Mouse (Mus musculus) forebrain, embryonic 16.5 days (tissue): Measurements from ENCODE around the gene Tmem59. TPM values are rescaled to one million over a fixed set of nuclear protein-coding genes. Genes with fewer than 3 reads are reported as not detected.

Source experiments
- ATAC-seq: fragments of 200-750 bp; cut with Nextera tagmentation; 2 replicates; pipeline ENCODE4 v1.8.0; 2017; ENCODE audit warnings: mild to moderate bottlenecking, moderate library complexity
- H3K27ac ChIP-seq: fragments of 300-500 bp; sonication (generic); 2 replicates; pipeline ENCODE4 v1.5.1; 2014; ENCODE audit warnings: low read length, control low read depth
- H3K27me3 ChIP-seq: fragments of 300-500 bp; sonication (generic); replicated peaks from 2 replicates; pipeline ENCODE4 v1.6.1; 2014; ENCODE audit warnings: low read length; ENCODE audit not compliant: control insufficient read depth, insufficient read depth
- H3K36me3 ChIP-seq: fragments of 300-500 bp; sonication (generic); 2 replicates; pipeline ENCODE4 v1.6.1; 2014; ENCODE audit not compliant: control insufficient read depth, insufficient read depth
- H3K4me1 ChIP-seq: fragments of 300-500 bp; sonication (generic); replicated peaks from 2 replicates; pipeline ENCODE4 v1.6.1; 2014; ENCODE audit warnings: low read length; ENCODE audit not compliant: control insufficient read depth, insufficient read depth
- H3K4me2 ChIP-seq: fragments of 300-500 bp; sonication (generic); 2 replicates; pipeline ENCODE4 v1.6.1; 2014; ENCODE audit warnings: mild to moderate bottlenecking, low read length, control low read depth
- H3K4me3 ChIP-seq: fragments of 300-500 bp; sonication (generic); replicated peaks from 2 replicates; pipeline ENCODE4 v1.5.1; 2014; ENCODE audit warnings: mild to moderate bottlenecking, low read length, control low read depth
- H3K9ac ChIP-seq: fragments of 300-500 bp; sonication (generic); replicated peaks from 2 replicates; pipeline ENCODE4 v1.6.1; 2014; ENCODE audit warnings: low read depth, low read length, control low read depth
- H3K9me3 ChIP-seq: fragments of 300-500 bp; sonication (generic); 2 replicates; pipeline ENCODE4 v1.6.1; 2016; ENCODE audit warnings: low read length; ENCODE audit not compliant: control insufficient read depth
- WGBS: fragments of 180-500 bp; shearing (Covaris S2); extraction: QIAGEN DNeasy Blood & Tissue Kit; methylation state at CpG from one replicate; pipeline ENCODE4 v1.1.7; 2014; 5-methylcytosine and 5-hydroxymethylcytosine counted together
- polyA plus RNA-seq: library from polyadenylated mRNA; unstranded; fragments of >200 nt; fragmentation: Nextera tagmentation; extraction: Ambion mirVana; gene quantifications from 2 replicates; pipeline ENCODE4 v1.2.1, GENCODE M21; 2015

Gene Tmem59
- 375 and 431 TPM in 2 replicates for polyA plus RNA-seq

DNA sequence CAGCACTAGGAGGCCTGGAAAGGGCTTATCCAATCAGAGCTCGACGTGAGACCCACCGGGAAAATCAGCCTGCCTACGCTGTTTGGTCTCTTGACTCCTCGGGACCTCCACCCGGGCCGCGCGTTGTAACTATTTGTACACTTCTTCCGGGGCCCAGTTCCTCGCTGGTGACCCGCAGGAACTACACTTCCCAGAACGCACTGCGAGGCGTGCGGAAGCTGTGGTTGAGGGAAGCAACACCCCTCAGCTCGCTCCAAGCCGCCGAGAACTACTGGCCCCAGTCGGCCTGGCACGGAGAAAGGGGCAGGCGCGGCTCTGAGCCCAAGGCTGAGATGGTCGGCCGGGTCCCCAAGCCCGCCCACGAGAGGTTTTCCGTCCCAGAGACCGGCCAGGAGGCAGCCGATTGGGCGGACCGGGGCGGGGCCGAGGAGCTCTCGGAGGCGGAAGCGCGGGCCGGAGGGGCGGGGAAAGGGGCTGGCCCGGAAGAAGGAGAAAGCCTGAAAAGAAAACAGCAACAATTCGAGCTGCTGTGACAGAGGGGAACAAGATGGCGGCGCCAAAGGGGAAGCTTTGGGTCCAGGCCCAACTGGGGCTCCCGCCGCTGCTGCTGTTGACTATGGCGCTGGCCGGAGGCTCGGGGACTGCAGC lies at the start of gene Tmem59:
Tmem59 (plus strand) TSS at position 218 of the 648 bp plus-strand sequence.
- ATAC-seq, result peak; percentile 95
- no peaks in the 10 kb centered on the region for H3K9me3 ChIP-seq
- H3K4me1 ChIP-seq, result peaks cover 35% of the 10 kb centered on the region
- peak within 1 kb of the TSS; percentile 87 for H3K9ac ChIP-seq
- H3K4me2 ChIP-seq, result peak within 1 kb of the TSS; percentile 75
- H3K27me3 ChIP-seq, result no peaks in the 10 kb centered on the region
- H3K36me3 ChIP-seq, result 0 out of 2 replicates have a peak, but pooled peaks cover 2% of the 10 kb centered on the region
- H3K27ac ChIP-seq, result peak within 1 kb of the TSS; percentile 98
- peak within 1 kb of the TSS; percentile 95 for H3K4me3 ChIP-seq
- WGBS, result under 1% methylated on average over 49 of the region's 49 CpGs

DNA sequence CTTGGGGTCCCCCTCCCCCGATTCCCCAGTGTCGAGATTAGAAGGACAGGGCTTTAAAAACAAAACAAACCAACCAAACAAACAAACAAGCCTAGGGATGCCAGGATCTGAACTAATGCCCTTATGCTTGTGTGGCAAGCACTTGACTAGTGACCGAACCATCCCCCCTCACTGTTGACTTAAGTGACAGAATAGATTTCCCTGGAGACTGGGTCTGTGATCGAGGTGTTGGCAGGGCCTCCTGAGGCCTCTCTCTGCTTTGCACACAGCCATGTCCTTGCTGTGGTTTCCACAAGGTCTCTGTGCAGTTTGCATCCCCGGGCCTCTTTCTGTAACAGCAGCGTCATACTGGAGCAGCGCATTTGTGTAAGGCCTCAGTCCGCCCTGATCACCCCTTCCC lies 48.8 kb upstream of the Tmem59 start:
- no peak for ATAC-seq
- H3K4me2 ChIP-seq, result no peak overlapping the region
- H3K36me3 ChIP-seq, result no peaks in the 10 kb centered on the region
- H3K27me3 ChIP-seq, result no peaks in the 10 kb centered on the region
- no peak overlapping the region for H3K27ac ChIP-seq
- H3K4me1 ChIP-seq, result peaks cover 12% of the 10 kb centered on the region
- no peak overlapping the region for H3K9ac ChIP-seq
- H3K4me3 ChIP-seq, result no peak overlapping the region
- H3K9me3 ChIP-seq, result no peaks in the 10 kb centered on the region
- WGBS, result 79% methylated on average over 8 of the region's 8 CpGs

DNA sequence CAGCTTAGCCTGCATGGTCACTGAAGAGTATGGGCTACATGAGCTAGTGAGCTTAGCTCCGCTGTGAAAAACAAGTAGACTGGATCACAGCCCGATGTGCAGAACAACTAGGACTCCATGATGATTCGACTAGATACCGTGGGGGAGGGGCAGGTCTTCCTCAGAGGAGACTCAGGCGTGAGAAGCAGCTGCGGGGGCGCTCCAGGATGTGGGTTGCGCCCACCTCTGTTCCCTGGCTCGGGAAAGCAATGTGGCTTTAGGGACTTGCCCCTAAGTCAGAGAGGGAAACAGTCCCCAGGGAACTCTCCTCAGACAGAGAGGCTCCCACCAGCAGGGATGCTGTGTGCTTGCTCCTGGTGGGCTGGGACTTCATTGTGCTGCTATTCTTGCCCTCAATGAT lies 47.7 kb upstream of the Tmem59 start:
- H3K4me1 ChIP-seq, result peaks cover 12% of the 10 kb centered on the region
- ATAC-seq, result no peak
- WGBS, result 20% methylated on average over 9 of the region's 9 CpGs

DNA sequence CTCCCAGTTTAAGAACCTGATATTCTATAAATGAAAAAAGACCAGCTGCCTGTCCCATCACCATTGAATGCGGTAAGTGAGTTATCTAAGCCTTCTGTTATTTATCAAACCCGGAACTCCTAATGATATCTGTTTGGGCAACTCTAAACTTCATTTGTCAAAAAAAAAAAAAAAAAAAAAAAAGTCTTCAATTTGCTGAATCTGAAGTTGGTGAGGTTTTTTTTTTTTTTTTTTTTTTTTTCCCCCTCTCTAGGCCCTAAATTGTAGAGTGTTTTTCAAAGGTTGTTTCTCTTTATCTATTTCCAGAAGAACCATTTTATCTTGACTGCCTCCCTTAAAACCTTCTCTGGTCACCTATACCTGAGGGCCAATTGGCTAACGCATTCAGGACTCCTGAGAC lies 43.3 kb upstream of the Tmem59 start:
- H3K27ac ChIP-seq, result no peak overlapping the region
- no peak overlapping the region for H3K9ac ChIP-seq
- 91% methylated on average over 3 of the region's 3 CpGs for WGBS
- H3K36me3 ChIP-seq, result no peaks in the 10 kb centered on the region
- ATAC-seq, result no peak
- H3K4me3 ChIP-seq, result no peak overlapping the region
- no peaks in the 10 kb centered on the region for H3K27me3 ChIP-seq
- H3K4me2 ChIP-seq, result no peak overlapping the region
- H3K4me1 ChIP-seq, result peaks cover 15% of the 10 kb centered on the region
- H3K9me3 ChIP-seq, result no peaks in the 10 kb centered on the region

More for the DNA sequence above, 47.7 kb upstream of the Tmem59 start:
- H3K4me2 ChIP-seq, result no peak overlapping the region
- H3K4me3 ChIP-seq, result no peak overlapping the region
- H3K36me3 ChIP-seq, result no peaks in the 10 kb centered on the region
- H3K27me3 ChIP-seq, result no peaks in the 10 kb centered on the region
- H3K27ac ChIP-seq, result no peak overlapping the region
- no peak overlapping the region for H3K9ac ChIP-seq
- no peaks in the 10 kb centered on the region for H3K9me3 ChIP-seq

DNA sequence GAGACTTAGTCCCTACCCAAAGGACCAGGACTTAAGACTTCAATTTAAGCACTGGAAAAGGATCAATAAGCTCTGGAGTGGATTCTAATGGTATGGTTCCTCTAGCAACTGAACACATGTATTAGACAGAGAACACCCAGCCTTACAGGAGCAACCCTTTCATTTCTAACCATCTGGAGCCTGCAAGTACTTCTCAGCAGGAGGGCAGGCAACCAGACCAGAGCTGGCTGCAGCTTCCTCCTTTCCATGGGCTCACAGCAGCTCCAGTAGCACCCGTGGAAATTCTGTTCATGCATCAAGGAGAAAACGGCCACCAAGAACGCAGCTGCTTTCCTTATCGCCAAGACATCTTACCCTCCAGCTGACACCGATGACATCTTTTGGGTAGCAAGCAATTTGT lies 42.5 kb upstream of the Tmem59 start:
- H3K9ac ChIP-seq, result no peak overlapping the region
- H3K27me3 ChIP-seq, result no peaks in the 10 kb centered on the region
- peaks cover 23% of the 10 kb centered on the region for H3K4me1 ChIP-seq
- 82% methylated on average over 5 of the region's 5 CpGs for WGBS
- no peak for ATAC-seq
- H3K4me3 ChIP-seq, result no peak overlapping the region
- no peaks in the 10 kb centered on the region for H3K36me3 ChIP-seq
- no peak overlapping the region for H3K27ac ChIP-seq
- H3K9me3 ChIP-seq, result no peaks in the 10 kb centered on the region
- no peak overlapping the region for H3K4me2 ChIP-seq

DNA sequence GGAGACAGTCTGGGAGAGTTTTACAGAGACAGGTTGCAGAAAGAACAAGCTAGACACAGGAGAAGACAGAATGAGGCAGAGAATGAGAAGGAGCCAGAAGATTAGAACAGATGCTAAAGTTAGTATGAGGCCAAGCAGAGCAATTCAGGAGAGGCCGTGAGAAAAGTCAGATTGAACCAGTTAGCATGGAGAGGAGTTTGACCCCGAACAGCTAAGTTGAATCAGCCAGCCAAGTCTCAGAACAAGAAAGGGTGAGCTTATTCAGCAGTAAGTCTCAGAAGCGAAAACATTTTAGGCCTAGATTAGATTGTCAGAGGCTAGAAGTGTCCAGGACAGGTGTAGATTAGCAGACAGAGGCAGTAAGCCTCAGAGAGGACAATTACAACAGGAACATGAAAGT lies 41.7 kb upstream of the Tmem59 start:
- H3K36me3 ChIP-seq, result no peaks in the 10 kb centered on the region
- H3K4me1 ChIP-seq, result peaks cover 24% of the 10 kb centered on the region
- ATAC-seq, result no peak
- no peak overlapping the region for H3K4me3 ChIP-seq
- no peak overlapping the region for H3K27ac ChIP-seq
- WGBS, result 61% methylated on average over 3 of the region's 3 CpGs
- no peak overlapping the region for H3K4me2 ChIP-seq
- no peak overlapping the region for H3K9ac ChIP-seq
- no peaks in the 10 kb centered on the region for H3K9me3 ChIP-seq
- no peaks in the 10 kb centered on the region for H3K27me3 ChIP-seq

DNA sequence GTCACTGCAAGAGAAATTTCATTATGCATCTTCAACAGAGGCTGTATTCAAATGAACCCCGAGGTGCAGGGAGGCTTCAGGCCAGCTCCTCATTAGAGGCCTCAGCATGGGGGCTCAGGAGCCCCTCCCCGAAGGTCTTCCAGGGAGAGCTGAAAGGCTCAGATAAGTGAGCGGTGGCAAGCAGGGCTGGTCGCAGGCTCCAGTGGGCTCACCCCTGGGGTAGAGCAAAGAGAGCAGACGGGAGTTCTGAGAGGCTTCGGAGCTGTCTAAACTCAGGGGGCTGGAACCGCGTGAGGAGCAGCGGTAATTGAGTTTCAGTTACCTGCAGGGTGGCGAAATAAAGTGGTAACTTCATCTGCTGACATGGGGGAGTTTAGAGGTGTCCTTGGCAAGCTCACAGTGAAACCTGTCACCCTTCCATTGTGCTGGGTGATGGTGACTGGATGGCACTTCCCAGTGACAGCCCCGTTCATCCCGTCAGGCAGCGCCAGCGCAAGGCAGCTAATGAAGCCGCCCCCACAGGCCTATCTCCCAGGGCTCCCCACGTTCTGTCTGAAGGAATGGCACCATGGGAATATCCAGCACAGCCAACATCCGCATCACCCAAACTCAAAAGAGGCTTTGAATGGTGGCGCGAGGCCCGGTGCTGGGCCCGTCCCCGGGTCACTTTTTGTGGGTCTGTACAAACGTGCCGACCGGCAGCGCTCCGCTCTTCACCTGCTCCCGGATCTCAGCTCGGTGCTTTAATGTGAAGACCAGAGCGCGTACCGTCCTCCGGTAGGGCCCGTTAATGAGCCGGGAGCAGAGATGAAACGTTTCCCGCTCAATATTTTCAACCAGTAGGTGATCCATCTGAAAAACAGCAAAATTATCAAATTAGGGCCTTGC lies 39.0 kb upstream of the Tmem59 start:
- Histone ChIP-seq H3K4me3 (no peak overlapping the region), H3K4me2 (no peak overlapping the region), H3K4me1 (peaks cover 24% of the 10 kb centered on the region), H3K27me3 (no peaks in the 10 kb centered on the region), H3K9me3 (no peaks in the 10 kb centered on the region), H3K9ac (0 out of 2 replicates have a peak overlapping the region, but pooled peaks have one; percentile 2), H3K36me3 (no peaks in the 10 kb centered on the region), H3K27ac (no peak overlapping the region; the same call in 1 of the 2 replicates)
- WGBS, result 10% methylated on average over 37 of the region's 37 CpGs
- peak; percentile 54 for ATAC-seq

DNA sequence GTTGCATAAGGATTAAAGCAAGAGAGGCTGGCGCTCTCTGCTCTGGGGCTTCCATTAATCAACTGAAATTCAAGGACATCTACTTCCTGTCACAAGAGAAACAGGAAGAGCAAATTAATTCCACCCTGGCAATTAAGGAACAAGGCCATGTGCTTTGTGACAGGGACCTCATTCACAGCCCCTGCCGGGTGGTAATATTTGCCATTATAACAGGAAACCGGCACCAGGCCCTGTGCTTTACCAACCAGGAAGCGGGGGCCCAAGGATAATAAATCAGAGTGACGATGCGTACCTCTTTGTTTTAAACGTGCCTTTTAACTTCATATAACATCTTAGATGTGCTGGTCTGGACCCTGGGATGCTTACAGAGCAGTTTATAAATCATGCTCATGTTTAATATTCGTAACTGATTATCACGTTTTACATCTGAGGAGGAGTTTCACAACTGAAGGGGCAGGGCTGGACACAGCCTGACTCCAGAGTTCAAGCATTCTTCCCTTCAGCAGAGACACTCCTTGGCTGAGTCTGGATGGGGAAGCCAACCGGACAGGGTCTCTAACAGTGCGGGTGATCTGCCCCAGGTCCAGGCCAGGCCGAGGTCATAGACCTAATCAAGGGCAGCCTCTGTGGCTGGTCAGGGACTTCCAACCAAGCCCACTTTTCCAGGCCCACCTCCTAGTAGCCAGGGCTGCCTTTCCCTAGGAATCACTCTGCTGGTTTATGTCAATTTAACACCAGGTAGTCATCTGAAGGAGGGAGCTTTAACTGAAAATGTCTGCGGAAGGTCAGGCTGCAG lies 38.2 kb upstream of the Tmem59 start:
- Histone ChIP-seq H3K4me1 (peaks cover 26% of the 10 kb centered on the region), H3K27me3 (no peaks in the 10 kb centered on the region), H3K4me2 (no peak overlapping the region), H3K9me3 (no peaks in the 10 kb centered on the region), H3K27ac (no peak overlapping the region), H3K36me3 (no peaks in the 10 kb centered on the region), H3K9ac (no peak overlapping the region), H3K4me3 (no peak overlapping the region)
- 41% methylated on average over 13 of the region's 13 CpGs for WGBS
- 0 out of 2 replicates have a peak, but pooled peaks have one; percentile 29 for ATAC-seq

DNA sequence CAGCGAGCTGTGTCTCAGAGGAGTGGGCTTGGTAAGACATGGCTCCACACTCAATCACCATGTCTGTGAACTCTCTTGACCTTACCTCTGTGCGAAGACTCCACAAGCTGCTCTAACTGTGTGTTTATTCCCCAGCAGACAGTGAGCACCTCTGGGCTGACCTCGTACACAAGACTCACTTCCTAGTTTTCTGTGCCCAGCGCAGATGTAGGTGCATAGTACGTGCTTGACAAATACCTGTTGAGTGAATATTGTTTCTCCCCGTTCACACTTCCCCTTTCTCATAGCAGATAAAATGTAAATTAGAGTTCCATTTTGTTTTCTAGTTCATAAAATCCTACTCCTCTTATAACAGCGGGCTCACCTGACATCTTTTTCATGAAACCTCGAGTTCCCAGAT lies 34.7 kb upstream of the Tmem59 start:
- H3K36me3 ChIP-seq, result peaks cover 9% of the 10 kb centered on the region; the same call in 1 of the 2 replicates
- H3K4me1 ChIP-seq, result peaks cover 25% of the 10 kb centered on the region
- WGBS, result 91% methylated on average over 8 of the region's 8 CpGs
- H3K9ac ChIP-seq, result no peak overlapping the region
- no peaks in the 10 kb centered on the region for H3K9me3 ChIP-seq
- no peak for ATAC-seq
- no peaks in the 10 kb centered on the region for H3K27me3 ChIP-seq
- H3K27ac ChIP-seq, result no peak overlapping the region
- H3K4me3 ChIP-seq, result no peak overlapping the region
- H3K4me2 ChIP-seq, result no peak overlapping the region
